Mouse (Mus musculus): ENCODE results near the gene Lrrc8d.

- TF ChIP-seq POLR2A (IDR thresholded peaks at IDR 0.05; ENCODE audit: borderline replicate concordance, insufficient read depth, low read length): no peak
- no peak for TF ChIP-seq CTCF (IDR thresholded peaks at IDR 0.05; ENCODE audit: borderline replicate concordance, insufficient read depth, low read depth, low read length)
Measured at GRCm38 (mm10) chr5:105702580-105703285, 3.0 kb downstream of the Lrrc8d start.

All from cerebellum, adult 2 months (tissue).